Mouse (Mus musculus) MN1 (cell line): ENCODE data around the gene Exosc3.
"Not testable (repeated sequence)": the region's sequence is repeated elsewhere in the genome, so short reads cannot be mapped to it uniquely, and the experiment has no call there.

Source experiments
- DNase-seq: peaks from one replicate; pipeline ENCODE4 v3.0.0-alpha.2; 2016; ENCODE audit warnings: low spot score

Gene Exosc3

GRCm38 (mm10) chr4:45342286-45343155 is at the start of gene Exosc3:
Gene Exosc3, minus strand, starts transcription at chr4:45342732.
- DNase-seq: peak; percentile 61

DNA sequence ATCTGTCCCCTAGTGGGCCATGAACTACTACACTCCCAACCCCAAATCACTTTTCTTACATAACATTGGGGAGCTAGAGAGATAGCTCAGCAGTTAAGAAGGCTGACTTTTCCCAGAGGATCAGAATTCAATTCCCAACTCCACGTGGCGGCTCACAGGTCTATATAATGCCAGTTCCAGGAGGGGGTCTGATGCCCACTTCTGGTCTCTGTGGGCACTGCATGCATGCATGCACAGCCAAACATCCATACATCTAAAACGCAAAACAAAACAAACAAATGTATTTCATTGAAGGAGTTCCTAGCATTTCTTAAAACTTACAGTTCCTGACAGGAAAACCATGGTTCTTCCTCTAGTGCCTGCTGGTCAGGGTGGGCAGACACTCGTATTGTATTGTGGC is 49.6 kb upstream of the Exosc3 start:
- DNase-seq: no peak

DNA sequence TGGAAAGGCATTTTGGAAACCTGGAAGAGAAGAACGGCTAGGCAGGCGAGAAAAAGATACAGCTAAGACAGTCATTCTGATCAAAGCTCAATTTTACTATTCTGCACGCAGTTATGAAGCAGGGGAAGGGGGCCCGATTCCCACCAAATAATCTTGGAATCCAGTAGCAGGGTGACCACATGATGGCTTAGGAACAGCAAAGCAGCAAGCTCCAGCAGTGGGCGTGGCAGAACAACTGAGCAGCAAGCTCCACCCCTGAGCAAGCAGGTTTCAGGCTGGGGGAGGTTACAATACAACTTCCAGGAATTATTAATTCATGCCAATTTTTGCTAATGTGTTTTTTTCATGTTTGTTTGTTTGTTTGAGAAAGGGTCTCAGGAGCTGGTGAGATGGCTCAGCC is 44.8 kb upstream of the Exosc3 start:
- not testable (repeated sequence) for DNase-seq

- DNase-seq: not testable (repeated sequence)
Measured at GRCm38 (mm10) chr4:45382133-45382532, 39.6 kb upstream of the Exosc3 start.

GRCm38 (mm10) chr4:45380903-45381580 is 38.5 kb upstream of the Exosc3 start:
- not testable (repeated sequence) for DNase-seq

DNA sequence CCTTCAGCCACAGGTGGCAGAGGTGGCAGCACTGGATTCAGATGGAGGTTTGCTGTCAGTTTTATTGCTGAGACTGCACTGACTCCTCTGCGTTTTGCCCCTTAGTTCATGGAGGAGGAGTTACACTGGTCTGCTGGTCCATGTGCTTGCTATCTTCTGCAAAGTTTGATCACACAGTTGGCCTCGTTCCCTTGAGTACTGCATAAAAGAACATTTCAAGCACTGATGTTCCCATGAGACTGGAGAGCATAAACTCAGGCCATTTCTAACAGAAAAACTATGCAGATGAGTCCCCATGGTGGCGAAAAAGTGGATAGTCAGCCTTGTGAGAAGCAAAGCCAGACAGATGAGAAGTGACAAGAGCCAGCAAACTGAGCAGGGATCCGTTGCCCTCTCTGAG is 34.0 kb upstream of the Exosc3 start:
- no peak for DNase-seq

DNA sequence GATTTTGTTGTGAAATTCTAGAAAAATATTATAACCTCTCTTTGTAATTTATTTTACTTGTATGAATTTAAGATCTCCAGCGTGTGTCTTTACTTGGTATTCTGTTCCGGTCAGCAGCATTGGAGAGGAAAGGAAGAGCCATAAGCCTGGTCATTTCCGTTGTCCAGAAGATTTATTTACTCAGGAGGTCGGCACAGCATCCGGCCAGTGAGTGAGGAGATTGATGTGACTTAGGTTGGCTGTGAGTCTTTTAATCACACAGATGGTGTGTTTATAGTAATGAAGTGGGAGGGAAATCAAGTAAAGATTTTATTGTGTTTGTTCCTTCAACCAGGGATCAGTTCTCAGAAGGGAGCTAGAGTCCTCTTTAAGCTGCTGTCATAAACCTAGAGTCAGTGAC is 32.3 kb upstream of the Exosc3 start:
- DNase-seq: no peak

GRCm38 (mm10) chr4:45371261-45371660 is 28.7 kb upstream of the Exosc3 start:
- DNase-seq: no peak

DNA sequence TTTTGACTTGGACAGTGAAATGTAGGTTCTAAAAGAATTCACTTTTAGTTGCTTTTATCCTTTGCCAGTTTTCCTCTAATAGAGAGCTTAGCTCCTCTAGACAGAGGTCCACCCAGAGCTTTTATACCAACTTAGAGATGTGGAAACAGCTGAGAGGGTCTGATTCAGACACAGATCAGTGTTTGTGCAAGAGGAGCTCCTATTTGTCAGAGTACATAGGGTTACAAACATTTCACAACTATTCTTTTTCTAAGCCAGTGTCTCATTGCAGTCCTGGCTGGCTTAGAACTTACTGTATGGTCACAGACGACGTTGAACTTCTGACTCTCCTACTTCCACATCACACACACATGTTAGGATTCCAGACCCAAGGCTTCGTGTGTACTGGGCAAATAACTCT is 14.1 kb upstream of the Exosc3 start:
- no peak for DNase-seq

DNA sequence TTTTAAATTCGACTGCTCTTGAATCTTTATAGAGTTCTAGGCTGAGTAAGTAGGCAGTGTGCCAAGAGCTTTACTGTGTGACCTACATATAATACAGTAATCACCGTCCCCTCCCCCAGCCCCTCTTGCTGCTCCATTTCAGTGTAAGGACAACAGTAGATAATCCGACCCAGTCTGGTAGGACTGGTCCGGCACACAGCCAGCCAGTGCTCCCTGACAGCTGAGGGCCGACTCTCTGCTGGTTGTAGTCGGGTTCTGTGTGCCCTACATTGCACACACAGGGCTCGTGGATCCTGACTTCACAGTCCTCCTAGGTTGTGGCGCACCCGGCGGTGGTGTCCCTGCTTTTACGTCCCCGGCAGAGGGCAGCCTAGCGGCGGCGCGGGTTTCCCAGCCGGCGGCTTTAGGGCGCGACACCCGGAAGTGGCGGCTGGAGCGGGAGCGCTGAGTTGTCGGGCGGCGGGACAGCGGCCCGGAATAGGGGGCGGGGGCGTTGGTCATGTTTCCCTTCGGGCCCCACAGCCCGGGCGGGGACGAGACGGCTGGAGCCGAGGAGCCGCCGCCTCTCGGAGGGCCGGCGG is 773 bp downstream of the Exosc3 start, which contains the start of gene Dcaf10:
TSS of gene Dcaf10 (plus strand) at position 433 of the 581 bp plus-strand sequence.
- peak; percentile 93 for DNase-seq

GRCm38 (mm10) chr4:45341226-45341625 is 1.3 kb downstream of the Exosc3 start:
- DNase-seq: peak; percentile 45

DNA sequence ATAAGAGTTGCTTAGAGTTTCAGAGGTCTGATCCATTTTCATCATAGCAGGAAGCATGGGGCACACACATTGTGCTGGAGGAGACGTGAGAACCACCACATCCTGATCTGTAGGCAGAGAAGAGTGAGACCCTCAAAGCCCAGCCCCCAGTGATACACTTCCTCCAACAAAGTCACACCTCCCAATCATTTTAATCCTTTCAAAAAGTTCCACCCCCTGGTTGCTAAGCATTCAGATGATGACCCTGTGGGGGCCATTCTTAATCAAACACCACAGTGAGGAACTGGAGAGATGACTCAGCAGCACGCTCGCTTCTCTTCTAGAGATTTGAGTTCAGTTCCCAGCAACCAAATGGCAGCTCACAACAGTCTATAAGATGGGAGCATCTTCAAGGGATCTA is 10.1 kb downstream of the Exosc3 start:
- no peak for DNase-seq

GRCm38 (mm10) chr4:45331139-45331538 is 11.4 kb downstream of the Exosc3 start:
- no peak for DNase-seq

DNA sequence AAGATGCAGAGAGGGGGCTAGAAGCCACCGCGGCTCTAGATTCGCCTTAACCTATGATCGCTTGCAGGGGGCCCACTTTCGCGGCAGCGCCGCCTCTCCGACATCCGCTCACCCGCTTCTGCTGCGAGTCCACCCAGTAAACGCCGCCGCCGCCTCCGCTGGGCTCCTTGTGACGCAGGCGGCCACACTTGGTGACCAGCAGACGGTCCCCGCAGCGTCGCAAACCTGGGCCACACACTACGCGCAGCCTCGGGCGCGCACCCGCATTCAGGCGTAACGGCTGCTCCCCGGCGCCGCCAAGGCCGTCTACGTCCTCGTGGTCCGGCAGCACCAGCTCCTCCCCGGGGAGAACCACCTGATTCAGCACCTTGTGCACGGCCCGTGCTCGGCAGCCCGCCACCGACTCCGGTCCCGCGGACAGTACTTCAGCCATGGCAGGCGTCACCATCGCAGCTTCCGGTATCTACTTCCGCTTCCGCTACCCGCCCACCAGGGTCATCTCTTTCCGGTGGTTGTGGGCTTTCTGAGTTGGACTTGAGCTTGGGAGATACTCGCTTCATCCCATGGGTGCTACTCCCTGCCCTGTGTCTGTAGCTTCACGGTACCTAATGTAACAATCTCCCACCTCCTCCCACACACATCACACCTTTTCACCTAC is 22.2 kb downstream of the Exosc3 start:
- peak; percentile 81 for DNase-seq

GRCm38 (mm10) chr4:45311056-45311455 is 31.5 kb downstream of the Exosc3 start:
- no peak for DNase-seq

- no peak for DNase-seq
Measured at GRCm38 (mm10) chr4:45308606-45309005, 33.9 kb downstream of the Exosc3 start.

DNA sequence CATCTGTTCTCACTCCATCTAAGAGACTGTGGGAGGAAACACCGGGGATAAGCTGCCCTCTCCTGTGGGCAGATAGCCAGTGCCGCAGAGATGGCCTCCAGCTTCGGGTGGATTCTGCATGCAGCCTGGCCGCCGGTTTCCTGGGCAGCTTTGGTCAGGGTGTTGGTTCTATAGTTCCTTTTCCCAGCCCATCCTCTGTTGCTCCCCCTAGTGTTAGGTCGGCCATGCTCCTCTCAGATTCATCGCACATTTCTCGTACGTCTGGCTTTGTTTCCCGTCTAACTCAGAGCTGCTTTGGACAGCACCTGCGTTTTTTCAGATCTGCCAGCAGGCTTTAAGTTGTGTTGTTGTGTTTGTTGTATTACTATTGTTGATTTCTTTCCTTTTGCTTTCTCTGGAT is 34.5 kb downstream of the Exosc3 start:
- no peak for DNase-seq

- DNase-seq: no peak
Measured at GRCm38 (mm10) chr4:45305536-45305935, 37.0 kb downstream of the Exosc3 start.

DNA sequence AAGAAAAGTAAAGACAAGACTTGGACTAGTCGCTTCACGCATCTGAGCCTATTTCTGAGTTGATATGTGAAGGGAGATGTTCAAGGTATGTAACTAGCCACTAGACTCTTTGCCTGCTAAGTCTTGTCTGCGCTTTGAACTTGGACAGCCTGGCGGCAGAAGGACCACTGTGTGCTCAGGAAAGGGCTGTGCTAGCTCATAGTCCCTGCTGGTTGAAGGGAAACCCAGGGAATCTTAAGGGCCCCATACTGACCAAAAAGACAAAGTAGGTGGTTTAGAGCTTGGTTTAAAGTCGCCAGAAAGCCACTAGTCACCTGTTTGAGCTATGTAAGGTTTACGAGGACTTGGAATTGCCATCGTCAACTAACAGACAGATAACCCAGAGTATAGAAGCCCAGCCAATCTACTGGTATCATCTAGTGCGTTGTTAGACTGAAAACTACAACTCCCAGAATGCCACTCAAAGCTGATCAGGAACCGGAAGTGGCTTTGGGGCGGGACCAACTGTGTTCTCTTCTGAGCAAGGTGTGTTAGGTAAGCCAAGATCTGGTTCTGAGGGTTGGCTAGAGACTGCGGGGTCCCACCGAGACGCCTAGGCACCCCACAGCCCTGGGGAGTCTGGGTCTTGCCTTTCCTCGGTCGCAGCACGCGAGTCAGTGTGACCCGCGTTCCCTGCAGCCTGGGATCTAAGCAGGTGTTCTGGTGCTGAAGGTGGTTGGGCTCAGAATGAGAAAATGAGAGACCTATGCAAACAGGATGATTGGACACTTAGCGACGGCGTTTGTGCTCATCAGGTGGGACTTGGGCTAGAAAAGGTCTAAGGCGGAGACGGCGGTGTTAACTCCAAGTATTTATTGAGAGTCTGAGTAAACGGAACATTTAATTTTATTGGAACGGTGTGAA is 45.6 kb downstream of the Exosc3 start, which contains the start of gene Trmt10b:
TSS of gene Trmt10b (plus strand) at position 466 of the 903 bp plus-strand sequence.
- DNase-seq: peak; percentile 66

- DNase-seq: no peak
Measured at GRCm38 (mm10) chr4:45287906-45288305, 54.6 kb downstream of the Exosc3 start.

DNA sequence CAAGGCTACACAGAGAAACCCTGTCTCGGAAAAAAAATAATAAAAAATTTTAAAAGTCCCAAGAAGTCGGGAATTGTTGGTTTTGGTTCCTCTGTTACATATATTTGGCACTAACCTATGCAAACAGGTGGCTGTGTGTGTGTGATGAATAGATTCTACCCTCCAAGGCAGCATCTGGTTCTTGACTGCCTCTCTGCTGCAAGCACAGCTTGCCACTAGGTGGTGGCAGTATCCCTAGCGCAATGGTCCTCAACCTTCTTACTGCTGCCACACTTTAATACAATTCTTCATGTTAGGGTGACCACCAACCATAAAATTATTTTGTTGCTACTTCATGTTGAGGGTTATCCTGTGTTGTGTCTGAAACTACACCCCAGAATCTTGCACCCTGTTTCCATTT is 56.2 kb downstream of the Exosc3 start:
- DNase-seq: peak; percentile 36
